Mouse (Mus musculus): ENCODE measurements around the gene Bard1. TPM values are rescaled to one million over a fixed set of nuclear protein-coding genes. Genes with fewer than 3 reads are reported as not detected.
A peak's percentile ranks its signal among the peaks of the same experiment; 100 is the strongest.

Gene Bard1
- polyA plus RNA-seq, 1 experiment from 2014 or later: 1.3 TPM

- 94% methylated on average over 3 of the region's 3 CpGs for WGBS
These were observed 59.0 kb downstream of the Bard1 start for GRCm38 (mm10) chr1:71043951-71044350.

DNA sequence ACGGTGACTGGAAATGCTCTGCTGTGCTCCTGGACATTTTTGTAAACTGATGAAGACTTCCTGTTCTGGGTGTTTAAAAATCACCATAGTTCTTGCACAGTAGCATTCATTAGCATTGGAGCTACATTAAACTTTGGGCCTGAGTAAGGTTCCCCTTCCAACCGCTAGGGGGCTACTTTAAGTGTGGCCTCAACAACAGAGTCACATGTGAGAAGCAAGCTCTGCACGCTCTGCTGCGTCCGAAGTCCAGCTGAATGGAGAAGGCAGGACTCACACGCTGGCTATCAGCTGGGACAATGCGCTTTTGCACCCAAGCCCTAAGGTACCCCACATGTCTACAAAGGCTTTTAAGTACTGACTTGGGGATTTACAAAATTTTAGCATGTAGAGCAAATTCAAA lies 65.9 kb downstream of the Bard1 start:
- no peak overlapping the region for H3K27ac ChIP-seq (replicated peaks)
- no peaks in the 10 kb centered on the region for H3K9me3 ChIP-seq
- no peaks in the 10 kb centered on the region for H3K4me1 ChIP-seq
- H3K9ac ChIP-seq (replicated peaks): no peak overlapping the region
- 42% methylated on average over 7 of the region's 7 CpGs for WGBS
- no peaks in the 10 kb centered on the region for H3K27me3 ChIP-seq
- no peak overlapping the region for H3K4me3 ChIP-seq
- H3K4me2 ChIP-seq (replicated peaks): no peak overlapping the region
- 0 out of 2 replicates have a peak, but pooled peaks have one; percentile 64 for ATAC-seq (replicated peaks)
- H3K36me3 ChIP-seq: no peaks in the 10 kb centered on the region

More at GRCm38 (mm10) chr1:71043951-71044350, 59.0 kb downstream of the Bard1 start:
- Histone ChIP-seq H3K4me1 (no peaks in the 10 kb centered on the region), H3K27me3 (no peaks in the 10 kb centered on the region), H3K36me3 (no peaks in the 10 kb centered on the region), H3K4me2 (replicated peaks) (no peak overlapping the region), H3K4me3 (no peak overlapping the region), H3K27ac (replicated peaks) (no peak overlapping the region), H3K9ac (replicated peaks) (no peak overlapping the region), H3K9me3 (no peaks in the 10 kb centered on the region)
- no peak for ATAC-seq (replicated peaks)

DNA sequence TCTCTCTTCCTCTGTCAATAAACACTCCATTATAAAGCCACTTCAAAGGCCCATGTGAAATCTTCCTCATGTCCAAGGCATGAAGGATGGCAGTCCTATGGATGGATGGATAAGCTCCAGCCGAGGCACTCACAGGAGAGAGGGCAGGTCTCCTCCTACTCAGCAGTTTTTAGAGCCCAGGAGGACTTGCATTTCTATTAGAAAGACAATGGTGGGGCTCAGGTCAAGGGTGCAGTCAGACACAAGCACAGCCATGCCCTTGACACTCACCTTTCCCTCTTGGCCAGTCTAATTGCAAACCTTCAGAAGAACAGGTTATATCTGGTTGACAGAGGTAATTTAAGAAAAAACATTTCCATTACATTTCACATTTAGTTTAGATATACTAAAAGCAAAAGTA lies 67.4 kb downstream of the Bard1 start:
- WGBS: 79% methylated on average over 1 of the region's 1 CpGs
- H3K4me1 ChIP-seq: no peaks in the 10 kb centered on the region
- H3K9me3 ChIP-seq: no peaks in the 10 kb centered on the region
- no peak overlapping the region for H3K9ac ChIP-seq (replicated peaks)
- H3K36me3 ChIP-seq: no peaks in the 10 kb centered on the region
- ATAC-seq (replicated peaks): no peak
- H3K27me3 ChIP-seq: no peaks in the 10 kb centered on the region
- H3K27ac ChIP-seq (replicated peaks): no peak overlapping the region
- H3K4me2 ChIP-seq (replicated peaks): no peak overlapping the region
- H3K4me3 ChIP-seq: no peak overlapping the region

- H3K4me3 ChIP-seq: no peak overlapping the region
- WGBS: 95% methylated on average over 5 of the region's 5 CpGs
- H3K27ac ChIP-seq (replicated peaks): no peak overlapping the region
- no peaks in the 10 kb centered on the region for H3K36me3 ChIP-seq
- H3K9me3 ChIP-seq: no peaks in the 10 kb centered on the region
- H3K27me3 ChIP-seq: no peaks in the 10 kb centered on the region
- no peak overlapping the region for H3K4me2 ChIP-seq (replicated peaks)
- no peaks in the 10 kb centered on the region for H3K4me1 ChIP-seq
- ATAC-seq (replicated peaks): no peak
- no peak overlapping the region for H3K9ac ChIP-seq (replicated peaks)
These were observed 80.2 kb downstream of the Bard1 start for GRCm38 (mm10) chr1:71022766-71023165.

DNA sequence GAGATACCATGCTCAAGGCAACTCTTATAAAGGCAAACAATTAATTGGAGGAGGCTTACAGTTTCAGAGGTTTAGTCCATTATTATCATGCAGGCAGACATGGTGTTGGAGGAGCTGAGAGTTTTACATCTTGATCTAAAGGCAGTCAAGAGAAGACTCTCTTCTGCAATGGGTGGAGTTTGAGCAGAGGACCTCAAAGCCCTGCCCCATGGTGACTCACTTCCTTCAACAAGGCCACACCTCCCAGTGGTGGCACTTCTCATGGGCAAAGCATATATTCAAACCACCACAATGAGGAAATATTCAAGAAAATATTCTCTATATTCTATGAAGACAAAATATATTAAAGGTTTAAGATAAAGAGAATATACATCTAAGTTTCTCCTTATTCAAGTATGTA lies 88.6 kb downstream of the Bard1 start:
- H3K9ac ChIP-seq (replicated peaks): no peak overlapping the region
- no peak overlapping the region for H3K4me3 ChIP-seq
- H3K36me3 ChIP-seq: no peaks in the 10 kb centered on the region
- no peak overlapping the region for H3K27ac ChIP-seq (replicated peaks)
- ATAC-seq (replicated peaks): no peak
- H3K4me1 ChIP-seq: no peaks in the 10 kb centered on the region
- H3K9me3 ChIP-seq: no peaks in the 10 kb centered on the region
- H3K4me2 ChIP-seq (replicated peaks): no peak overlapping the region
- no peaks in the 10 kb centered on the region for H3K27me3 ChIP-seq

DNA sequence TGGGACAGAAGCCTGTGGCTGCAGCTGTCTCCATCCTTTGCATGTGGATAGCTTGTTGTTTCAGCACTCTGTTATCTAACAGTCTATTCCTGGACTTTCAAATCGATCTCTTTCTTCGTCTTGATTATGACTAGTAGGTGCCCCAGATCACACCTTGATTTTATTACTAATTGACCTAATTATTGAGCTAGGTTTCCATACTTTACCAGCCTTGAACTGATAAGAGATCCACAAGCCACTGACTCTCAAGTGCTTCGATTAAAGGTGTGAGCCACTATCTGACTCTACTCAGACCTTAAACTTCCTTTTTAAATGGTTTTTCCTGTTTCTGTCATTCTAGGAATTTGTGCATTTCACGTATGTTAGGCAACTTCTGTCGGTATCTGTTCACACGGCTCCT lies 96.9 kb downstream of the Bard1 start:
- Histone ChIP-seq H3K27ac (replicated peaks) (no peak overlapping the region), H3K4me1 (no peaks in the 10 kb centered on the region), H3K4me3 (no peak overlapping the region), H3K4me2 (replicated peaks) (no peak overlapping the region), H3K9ac (replicated peaks) (no peak overlapping the region), H3K36me3 (no peaks in the 10 kb centered on the region), H3K9me3 (no peaks in the 10 kb centered on the region), H3K27me3 (no peaks in the 10 kb centered on the region)
- no peak for ATAC-seq (replicated peaks)
- WGBS: 92% methylated on average over 6 of the region's 6 CpGs

DNA sequence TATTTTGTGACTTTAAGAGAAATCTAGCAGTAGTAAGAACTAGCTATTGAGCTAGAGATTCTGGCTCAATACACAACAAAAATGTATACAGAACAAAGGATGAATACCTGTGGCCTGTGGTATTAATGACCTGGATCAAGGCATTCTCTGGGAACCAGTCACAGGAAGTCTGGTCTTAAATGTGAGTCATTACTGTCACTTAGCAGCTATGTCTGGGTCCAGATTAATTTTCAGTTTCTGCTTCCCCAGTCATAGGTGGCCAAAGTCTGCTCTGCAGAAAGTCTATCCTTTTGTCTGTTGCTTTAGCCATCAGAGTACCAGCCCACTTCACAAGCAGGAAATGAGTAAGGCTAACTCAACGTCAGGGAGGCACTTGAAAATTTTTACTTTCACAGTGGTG lies 98.8 kb downstream of the Bard1 start:
- Histone ChIP-seq H3K4me1 (no peaks in the 10 kb centered on the region), H3K27me3 (no peaks in the 10 kb centered on the region), H3K9me3 (no peaks in the 10 kb centered on the region), H3K4me3 (no peak overlapping the region), H3K36me3 (no peaks in the 10 kb centered on the region), H3K4me2 (replicated peaks) (no peak overlapping the region), H3K9ac (replicated peaks) (no peak overlapping the region), H3K27ac (replicated peaks) (no peak overlapping the region)
- 55% methylated on average over 1 of the region's 1 CpGs for WGBS
- ATAC-seq (replicated peaks): no peak

GRCm38 (mm10) chr1:71003741-71004140 lies 99.2 kb downstream of the Bard1 start:
- Histone ChIP-seq H3K4me2 (replicated peaks) (no peak overlapping the region), H3K9ac (replicated peaks) (no peak overlapping the region), H3K4me1 (no peaks in the 10 kb centered on the region), H3K27ac (replicated peaks) (no peak overlapping the region), H3K27me3 (no peaks in the 10 kb centered on the region), H3K4me3 (no peak overlapping the region), H3K9me3 (no peaks in the 10 kb centered on the region), H3K36me3 (no peaks in the 10 kb centered on the region)
- ATAC-seq (replicated peaks): no peak
- 87% methylated on average over 1 of the region's 1 CpGs for WGBS

GRCm38 (mm10) chr1:70997377-70997993 lies 105.5 kb downstream of the Bard1 start:
- Histone ChIP-seq H3K27ac (replicated peaks) (0 out of 2 replicates have a peak overlapping the region, but pooled peaks have one; percentile 3), H3K9me3 (no peaks in the 10 kb centered on the region), H3K4me2 (replicated peaks) (no peak overlapping the region), H3K9ac (replicated peaks) (no peak overlapping the region), H3K36me3 (no peaks in the 10 kb centered on the region), H3K27me3 (no peaks in the 10 kb centered on the region), H3K4me3 (no peak overlapping the region), H3K4me1 (no peaks in the 10 kb centered on the region; the same call in 1 of the 2 replicates)
- 46% methylated on average over 10 of the region's 10 CpGs for WGBS
- peak; percentile 51; the same call in 1 of the 2 replicates for ATAC-seq (replicated peaks)

- WGBS: 73% methylated on average over 3 of the region's 3 CpGs
- no peak overlapping the region for H3K4me3 ChIP-seq
These were observed 106.2 kb downstream of the Bard1 start for GRCm38 (mm10) chr1:70996766-70997165.

More at GRCm38 (mm10) chr1:70996766-70997165, 106.2 kb downstream of the Bard1 start:
- Histone ChIP-seq H3K4me1 (no peaks in the 10 kb centered on the region; the same call in 1 of the 2 replicates), H3K9ac (replicated peaks) (no peak overlapping the region), H3K27ac (replicated peaks) (no peak overlapping the region), H3K9me3 (no peaks in the 10 kb centered on the region), H3K4me2 (replicated peaks) (no peak overlapping the region), H3K27me3 (no peaks in the 10 kb centered on the region), H3K36me3 (no peaks in the 10 kb centered on the region)
- no peak for ATAC-seq (replicated peaks)

Data from forebrain, embryonic 15.5 days (tissue).